Mouse (Mus musculus) hindbrain, embryonic 14.5 days (tissue): ENCODE measurements around the gene Ttc33. TPM values are rescaled to one million over a fixed set of nuclear protein-coding genes. Genes with fewer than 3 reads are reported as not detected.

Experiments
- ATAC-seq: fragments of 200-750 bp; cut with Nextera tagmentation; 2 replicates; pipeline ENCODE4 v1.8.0; 2017; ENCODE audit warnings: moderate number of reproducible peaks, mild to moderate bottlenecking, moderate TSS enrichment, moderate library complexity; ENCODE audit not compliant: low FRiP score
- DNase-seq: peaks from one replicate; pipeline ENCODE4 v3.0.0-alpha.2; 2015; ENCODE audit warnings: low spot score
- H3K27ac ChIP-seq: fragments of 300-500 bp; sonication (generic); 2 replicates; pipeline ENCODE4 v1.5.1; 2014; ENCODE audit warnings: mild to moderate bottlenecking, moderate library complexity
- H3K27me3 ChIP-seq: fragments of 300-500 bp; sonication (generic); 2 replicates; pipeline ENCODE4 v1.6.1; 2014; ENCODE audit warnings: mild to moderate bottlenecking, low read length, mixed read lengths; ENCODE audit not compliant: control insufficient read depth, insufficient read depth
- H3K36me3 ChIP-seq: fragments of 300-500 bp; sonication (generic); replicated peaks from 2 replicates; pipeline ENCODE4 v1.6.1; 2014; ENCODE audit not compliant: control insufficient read depth, insufficient read depth
- H3K4me1 ChIP-seq: fragments of 300-500 bp; sonication (generic); replicated peaks from 2 replicates; pipeline ENCODE4 v1.6.1; 2014; ENCODE audit warnings: antibody characterized with exemption, low read length, mixed read lengths; ENCODE audit not compliant: control insufficient read depth, insufficient read depth
- H3K4me2 ChIP-seq: fragments of 300-500 bp; sonication (generic); replicated peaks from 2 replicates; pipeline ENCODE4 v1.6.1; 2014; ENCODE audit warnings: mild to moderate bottlenecking, moderate library complexity
- H3K4me3 ChIP-seq: fragments of 300-500 bp; sonication (generic); replicated peaks from 2 replicates; pipeline ENCODE4 v1.5.1; 2014; ENCODE audit warnings: mild to moderate bottlenecking, low read length
- H3K9ac ChIP-seq: fragments of 300-500 bp; sonication (generic); 2 replicates; pipeline ENCODE4 v1.6.1; 2014
- H3K9me3 ChIP-seq: fragments of 300-500 bp; sonication (generic); 2 replicates; pipeline ENCODE4 v1.6.1; 2016; ENCODE audit warnings: low read length; ENCODE audit not compliant: control insufficient read depth
- WGBS: fragments of 180-500 bp; shearing (Covaris S2); extraction: QIAGEN DNeasy Blood & Tissue Kit; methylation state at CpG from one replicate; pipeline ENCODE4 v1.1.7; 2014; 5-methylcytosine and 5-hydroxymethylcytosine counted together
- polyA plus RNA-seq: library from polyadenylated mRNA; unstranded; fragments of >200 nt; fragmentation: Nextera tagmentation; extraction: Ambion mirVana; gene quantifications from 2 replicates; pipeline ENCODE4 v1.2.1, GENCODE M21; 2014

Ttc33 gene
- polyA plus RNA-seq, 1 experiment from 2014 or later, result 61.0 TPM

DNA sequence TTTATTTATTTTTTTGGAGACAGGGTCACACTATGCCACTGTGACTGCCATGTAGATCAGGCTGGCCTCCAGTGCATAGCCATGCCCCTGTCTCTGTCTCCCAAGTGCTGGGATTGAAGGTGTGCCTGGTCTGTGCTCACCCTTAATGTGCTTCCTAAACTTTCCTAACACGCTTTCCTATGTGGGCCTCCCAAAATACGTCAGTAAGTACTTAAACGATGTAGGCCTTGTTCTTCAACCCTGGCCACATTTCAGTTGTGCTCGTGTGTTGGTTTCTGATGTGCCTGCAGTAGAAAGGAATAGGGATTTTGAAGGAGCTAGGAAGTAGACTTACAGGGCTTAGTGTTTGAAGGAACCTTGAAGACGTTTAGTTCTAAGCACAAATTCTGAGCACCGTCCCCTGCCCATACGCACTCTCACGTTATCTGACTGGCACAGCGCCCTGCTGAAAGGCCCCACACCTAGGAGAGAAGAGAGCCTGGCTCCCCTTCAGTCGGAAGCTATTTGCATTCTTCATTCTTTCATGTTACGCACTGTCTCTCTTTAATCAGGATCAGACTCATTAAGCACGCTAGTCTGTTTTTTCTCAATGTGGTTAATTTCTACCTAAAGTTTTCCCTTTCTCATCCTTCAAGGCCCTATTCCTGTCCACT lies 20.1 kb upstream of the Ttc33 start:
- H3K4me3 ChIP-seq, result no peak overlapping the region
- no peaks in the 10 kb centered on the region for H3K27me3 ChIP-seq
- no peaks in the 10 kb centered on the region for H3K4me1 ChIP-seq
- H3K9ac ChIP-seq, result no peak overlapping the region
- H3K27ac ChIP-seq, result no peak overlapping the region
- no peak overlapping the region for H3K4me2 ChIP-seq
- 88% methylated on average over 12 of the region's 12 CpGs for WGBS
- peaks cover 67% of the 10 kb centered on the region for H3K36me3 ChIP-seq
- no peak for ATAC-seq
- no peaks in the 10 kb centered on the region for H3K9me3 ChIP-seq
- no peak for DNase-seq

DNA sequence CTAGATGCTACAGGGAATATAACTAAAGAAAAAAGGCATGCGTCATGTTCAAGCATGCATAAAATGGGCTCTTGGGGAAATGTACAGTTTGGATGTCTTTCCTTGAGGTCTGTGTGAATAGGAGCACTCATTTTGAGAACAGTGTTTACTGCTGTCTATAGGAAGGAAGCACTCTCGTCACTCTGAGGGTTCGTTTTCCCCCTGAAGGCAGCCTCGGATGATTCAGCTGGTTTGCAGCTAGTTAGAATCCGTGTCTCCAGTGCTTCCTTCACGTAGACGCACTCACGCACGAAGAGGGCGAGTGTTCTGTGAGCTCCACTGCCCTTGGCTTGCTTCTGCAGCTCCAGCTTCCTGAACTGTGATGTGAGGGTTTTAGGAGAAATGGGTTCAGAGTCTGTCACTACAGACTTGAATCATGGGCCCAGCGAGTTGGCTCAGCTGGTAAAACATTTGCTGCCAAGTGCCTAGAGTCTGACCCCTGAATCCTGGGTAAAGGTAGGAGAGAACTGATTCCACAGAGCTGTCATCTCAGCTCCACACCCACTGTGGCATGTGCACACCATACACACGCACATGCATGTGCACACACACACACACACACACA lies 12.0 kb upstream of the Ttc33 start:
- H3K9me3 ChIP-seq, result no peaks in the 10 kb centered on the region
- ATAC-seq, result no peak
- H3K4me2 ChIP-seq, result no peak overlapping the region
- no peak overlapping the region for H3K27ac ChIP-seq
- H3K9ac ChIP-seq, result no peak overlapping the region
- DNase-seq, result no peak
- 94% methylated on average over 12 of the region's 12 CpGs for WGBS
- no peaks in the 10 kb centered on the region for H3K27me3 ChIP-seq
- H3K4me3 ChIP-seq, result no peak overlapping the region
- peaks cover 77% of the 10 kb centered on the region for H3K36me3 ChIP-seq
- no peaks in the 10 kb centered on the region for H3K4me1 ChIP-seq

GRCm38 (mm10) chr15:5184668-5185330 lies 526 bp upstream of the Ttc33 start:
- 52% methylated on average over 10 of the region's 11 CpGs for WGBS
- Histone ChIP-seq H3K9ac (peak overlapping the region; percentile 82), H3K9me3 (no peaks in the 10 kb centered on the region), H3K4me3 (peak overlapping the region; percentile 91), H3K36me3 (peaks cover 8% of the 10 kb centered on the region), H3K4me2 (peak overlapping the region; percentile 91), H3K4me1 (peaks cover 13% of the 10 kb centered on the region; the same call in 1 of the 2 replicates), H3K27ac (peak overlapping the region; percentile 78), H3K27me3 (no peaks in the 10 kb centered on the region)
- peak; percentile 49 for ATAC-seq
- no peak for DNase-seq

DNA sequence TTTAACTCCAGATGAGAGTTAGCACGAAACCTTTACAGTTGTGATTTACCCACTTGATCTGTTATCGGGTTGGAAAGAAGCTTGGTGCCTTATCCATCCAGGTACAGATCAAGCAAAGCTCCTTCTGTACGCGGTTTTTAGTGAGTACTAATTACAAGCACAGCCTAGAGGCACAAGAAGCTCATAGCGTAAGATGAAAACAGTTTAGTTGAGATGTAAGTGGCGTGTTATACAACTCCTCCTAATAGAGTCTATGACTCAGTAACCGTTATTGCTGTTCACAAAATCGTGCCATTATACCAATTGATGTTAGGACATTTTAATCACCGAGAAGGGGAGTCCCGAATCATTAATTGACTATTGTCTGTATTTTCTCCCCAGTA lies 959 bp downstream of the Ttc33 start:
- no peak for DNase-seq
- H3K4me2 ChIP-seq, result peak overlapping the region; percentile 91
- 38% methylated on average over 10 of the region's 10 CpGs for WGBS
- peak overlapping the region; percentile 91 for H3K4me3 ChIP-seq
- H3K9ac ChIP-seq, result peak overlapping the region; percentile 82
- H3K9me3 ChIP-seq, result no peaks in the 10 kb centered on the region
- peaks cover 17% of the 10 kb centered on the region for H3K36me3 ChIP-seq
- H3K4me1 ChIP-seq, result peaks cover 13% of the 10 kb centered on the region; the same call in 1 of the 2 replicates
- H3K27me3 ChIP-seq, result no peaks in the 10 kb centered on the region
- H3K27ac ChIP-seq, result peak overlapping the region; percentile 78; the same call in 1 of the 2 replicates
- ATAC-seq, result no peak

GRCm38 (mm10) chr15:5187116-5187515 lies 1.8 kb downstream of the Ttc33 start:
- no peak overlapping the region for H3K4me2 ChIP-seq
- H3K4me3 ChIP-seq, result no peak overlapping the region
- 68% methylated on average over 4 of the region's 4 CpGs for WGBS
- DNase-seq (no peak), ATAC-seq (no peak)
- H3K36me3 ChIP-seq, result peaks cover 23% of the 10 kb centered on the region
- no peak overlapping the region for H3K27ac ChIP-seq
- H3K4me1 ChIP-seq, result peaks cover 13% of the 10 kb centered on the region; the same call in 1 of the 2 replicates
- H3K9me3 ChIP-seq, result no peaks in the 10 kb centered on the region
- H3K9ac ChIP-seq, result no peak overlapping the region
- no peaks in the 10 kb centered on the region for H3K27me3 ChIP-seq

DNA sequence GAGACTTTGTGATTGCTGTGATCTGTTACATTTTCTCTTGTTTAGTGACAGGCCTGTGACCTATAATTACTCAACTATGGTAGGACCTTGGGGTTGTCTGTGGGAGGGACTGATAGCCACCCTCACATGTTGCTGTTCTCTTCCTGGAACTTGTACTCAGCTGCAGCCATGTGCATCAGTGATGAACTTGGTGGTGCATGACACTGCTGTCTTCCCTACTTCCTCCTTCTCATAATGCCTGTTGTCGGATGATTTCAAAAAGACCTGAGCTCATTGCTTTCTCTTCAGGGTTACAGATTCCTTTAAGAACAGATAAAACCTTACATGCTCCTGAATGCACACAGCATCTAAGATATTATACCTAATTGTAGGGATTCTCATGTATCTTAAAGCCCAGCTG lies 2.7 kb downstream of the Ttc33 start:
- Histone ChIP-seq H3K9ac (no peak overlapping the region), H3K27ac (no peak overlapping the region), H3K36me3 (peaks cover 26% of the 10 kb centered on the region), H3K4me1 (peaks cover 13% of the 10 kb centered on the region; the same call in 1 of the 2 replicates), H3K4me2 (no peak overlapping the region), H3K27me3 (no peaks in the 10 kb centered on the region), H3K4me3 (no peak overlapping the region), H3K9me3 (no peaks in the 10 kb centered on the region)
- WGBS, result 89% methylated on average over 1 of the region's 1 CpGs
- ATAC-seq (no peak), DNase-seq (no peak)

DNA sequence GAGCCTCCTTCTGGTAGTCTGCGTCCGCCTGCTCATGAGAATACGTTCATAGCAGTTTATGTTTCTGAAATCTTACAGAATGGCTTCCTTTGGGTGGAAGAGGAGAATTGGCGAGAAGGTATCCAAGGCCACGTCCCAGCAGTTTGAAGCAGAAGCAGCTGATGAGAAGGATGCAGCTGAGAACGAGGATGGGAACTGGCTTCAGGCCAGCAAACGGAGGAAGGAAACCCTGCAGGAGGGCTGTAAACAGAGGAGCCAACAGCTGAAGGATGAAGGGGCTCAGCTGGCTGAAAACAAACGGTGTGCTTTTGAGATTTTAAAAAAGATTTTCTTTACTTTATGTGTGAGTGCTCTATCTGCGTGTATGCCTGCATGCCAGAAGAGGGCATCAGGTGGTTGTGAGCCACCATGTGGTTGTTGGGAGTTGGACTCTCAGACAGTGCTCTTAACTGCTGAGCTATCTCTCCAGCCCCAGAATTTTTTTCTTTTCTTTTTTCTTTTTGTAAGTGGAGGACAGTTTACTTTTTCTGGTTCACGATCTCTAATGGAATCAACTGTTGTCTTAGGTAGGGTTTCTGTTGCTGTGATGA lies 4.3 kb downstream of the Ttc33 start:
- no peak overlapping the region for H3K4me2 ChIP-seq
- WGBS, result 69% methylated on average over 10 of the region's 10 CpGs
- H3K9me3 ChIP-seq, result no peaks in the 10 kb centered on the region
- DNase-seq (no peak), ATAC-seq (no peak)
- peaks cover 8% of the 10 kb centered on the region; the same call in 1 of the 2 replicates for H3K4me1 ChIP-seq
- H3K36me3 ChIP-seq, result peaks cover 26% of the 10 kb centered on the region
- H3K4me3 ChIP-seq, result no peak overlapping the region
- no peak overlapping the region for H3K9ac ChIP-seq
- H3K27me3 ChIP-seq, result no peaks in the 10 kb centered on the region
- no peak overlapping the region for H3K27ac ChIP-seq

DNA sequence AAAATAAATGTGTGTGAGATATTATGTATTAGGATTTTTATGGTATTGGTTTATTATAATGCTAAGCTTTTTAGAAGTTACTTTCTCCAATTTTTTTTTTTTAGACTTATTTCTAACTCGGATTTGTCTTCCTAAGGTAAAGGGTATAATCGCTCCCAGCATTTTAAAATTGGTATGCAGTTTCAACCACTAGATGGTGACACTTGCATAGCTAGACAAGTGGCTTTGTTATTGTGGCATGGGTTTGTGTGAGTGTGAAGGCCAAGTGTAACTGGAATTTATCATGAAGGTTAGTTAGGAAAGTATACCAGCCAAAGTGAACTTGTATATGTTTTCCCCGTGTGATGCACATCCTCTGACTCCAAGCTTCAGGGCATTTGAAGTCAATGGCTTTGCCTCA lies 8.5 kb downstream of the Ttc33 start:
- Histone ChIP-seq H3K9me3 (no peaks in the 10 kb centered on the region), H3K4me1 (no peaks in the 10 kb centered on the region), H3K4me2 (no peak overlapping the region), H3K27ac (no peak overlapping the region), H3K27me3 (no peaks in the 10 kb centered on the region), H3K36me3 (peaks cover 26% of the 10 kb centered on the region), H3K9ac (no peak overlapping the region), H3K4me3 (no peak overlapping the region)
- WGBS, result 84% methylated on average over 3 of the region's 3 CpGs
- DNase-seq (peak; percentile 32), ATAC-seq (no peak; the same call in 1 of the 2 replicates)

GRCm38 (mm10) chr15:5194446-5194845 lies 9.1 kb downstream of the Ttc33 start:
- Histone ChIP-seq H3K4me1 (no peaks in the 10 kb centered on the region), H3K4me2 (no peak overlapping the region), H3K27ac (no peak overlapping the region), H3K4me3 (no peak overlapping the region), H3K9me3 (no peaks in the 10 kb centered on the region), H3K27me3 (no peaks in the 10 kb centered on the region), H3K9ac (no peak overlapping the region), H3K36me3 (peaks cover 31% of the 10 kb centered on the region)
- WGBS, result 94% methylated on average over 6 of the region's 6 CpGs
- DNase-seq (no peak), ATAC-seq (no peak)
